Mouse (Mus musculus) urinary bladder, postnatal 25 days (tissue): ENCODE data around the gene Tctex1d1.
A peak's percentile ranks its signal among the peaks of the same experiment; 100 is the strongest.

Experiments used
- DNase-seq: peaks from one replicate; pipeline ENCODE4 v3.0.0; 2022; ENCODE audit warnings: low spot score

Tctex1d1 gene

DNA sequence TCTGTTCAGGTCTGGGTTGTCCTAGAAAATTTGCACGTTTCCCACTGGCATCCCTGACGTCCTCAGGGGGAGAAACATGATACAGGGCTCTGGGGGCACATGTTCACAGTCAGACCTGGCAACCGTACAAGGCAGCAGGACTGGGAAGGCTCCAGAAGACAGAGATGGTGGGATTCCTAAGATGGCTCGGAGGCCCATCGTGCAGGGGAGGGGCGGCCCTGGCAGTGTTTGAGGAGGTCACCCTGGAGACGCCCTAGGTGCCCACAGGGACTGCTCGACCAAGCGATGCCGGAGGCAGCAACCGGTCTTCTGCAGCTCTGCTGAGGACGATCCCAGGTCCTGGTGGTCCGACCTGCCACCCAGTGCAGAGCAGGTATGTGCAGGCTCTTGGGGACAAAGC is at the start of gene Tctex1d1:
Gene Tctex1d1, plus strand, starts transcription at position 167 of the 400 bp plus-strand sequence.
- no peak for DNase-seq

DNA sequence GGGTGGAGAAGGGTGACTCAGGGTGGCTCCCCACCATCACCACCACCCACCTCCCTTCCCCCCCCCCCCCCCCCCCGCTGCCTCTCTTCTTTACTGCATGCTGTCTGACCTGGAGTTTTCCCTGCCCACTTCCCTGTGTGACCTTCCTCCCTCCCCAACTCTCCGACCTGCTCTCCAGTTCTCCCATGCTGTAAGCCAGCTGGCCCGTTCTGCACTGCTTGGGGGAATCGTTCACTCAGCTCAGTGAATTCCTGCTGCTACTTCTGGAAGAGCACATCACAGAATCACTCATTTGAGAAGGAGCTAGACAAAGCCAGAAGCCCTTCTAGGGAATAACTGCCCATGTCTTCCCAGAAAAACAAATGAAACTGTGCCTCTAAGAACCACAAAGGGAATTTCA is 48.9 kb upstream of the Tctex1d1 start:
- no peak for DNase-seq

DNA sequence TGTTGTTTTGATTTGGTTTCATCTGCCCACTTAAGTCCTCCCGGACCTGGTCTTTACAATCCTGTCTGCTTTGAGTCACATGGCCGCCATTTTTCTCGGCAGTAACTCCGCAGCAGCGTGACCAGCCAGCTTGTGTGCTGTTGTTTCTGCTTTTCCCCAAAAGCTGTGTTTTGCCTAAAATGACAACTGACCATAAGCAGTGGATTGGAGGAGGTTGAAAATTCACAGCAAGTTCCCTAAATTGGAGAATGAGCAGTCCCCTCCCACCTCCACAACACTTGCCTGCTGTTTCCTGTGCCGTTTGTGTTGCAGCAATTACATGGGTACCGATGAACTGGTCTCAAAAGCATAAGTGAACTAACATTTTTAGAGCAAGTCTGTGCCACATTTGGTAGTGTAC is 47.7 kb upstream of the Tctex1d1 start:
- no peak for DNase-seq

DNA sequence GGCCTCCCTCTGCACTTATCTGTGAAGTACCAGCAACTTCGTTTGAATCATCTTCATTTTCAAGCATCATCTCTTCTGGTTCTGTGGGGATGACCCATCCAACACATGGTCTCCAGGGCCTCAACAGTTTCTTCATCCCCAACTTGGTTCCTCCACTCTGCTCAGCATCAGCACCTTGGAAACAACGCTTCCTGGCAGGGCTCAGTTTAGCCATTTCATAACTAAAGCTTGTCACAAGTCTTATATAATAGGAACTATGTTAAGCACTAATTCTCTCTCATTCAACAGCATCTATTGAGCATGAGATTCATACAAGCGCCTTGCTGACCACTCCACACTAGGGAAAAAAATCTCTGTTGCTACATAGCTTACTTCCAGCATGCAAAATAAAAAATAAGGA is 38.1 kb upstream of the Tctex1d1 start:
- no peak for DNase-seq

DNA sequence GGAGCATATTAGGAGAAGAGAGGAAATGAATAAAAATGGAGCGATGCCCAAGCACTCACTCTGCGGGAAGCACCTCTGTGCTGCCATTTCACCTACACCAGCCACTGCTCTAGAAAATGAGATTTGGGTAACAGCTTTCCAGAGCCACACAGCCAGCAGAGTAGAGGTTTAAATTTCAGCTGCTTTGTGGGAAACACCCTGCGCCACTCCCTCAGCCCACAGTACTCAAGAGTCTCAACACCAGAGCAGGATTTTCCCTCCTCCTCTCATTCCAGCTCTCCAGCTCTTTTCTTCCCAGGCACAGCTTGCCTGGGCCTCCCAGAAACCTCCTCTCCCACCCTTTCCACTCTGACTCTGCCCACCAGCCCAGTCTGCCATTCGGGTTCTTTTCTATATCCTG is 37.7 kb upstream of the Tctex1d1 start:
- DNase-seq, result no peak

DNA sequence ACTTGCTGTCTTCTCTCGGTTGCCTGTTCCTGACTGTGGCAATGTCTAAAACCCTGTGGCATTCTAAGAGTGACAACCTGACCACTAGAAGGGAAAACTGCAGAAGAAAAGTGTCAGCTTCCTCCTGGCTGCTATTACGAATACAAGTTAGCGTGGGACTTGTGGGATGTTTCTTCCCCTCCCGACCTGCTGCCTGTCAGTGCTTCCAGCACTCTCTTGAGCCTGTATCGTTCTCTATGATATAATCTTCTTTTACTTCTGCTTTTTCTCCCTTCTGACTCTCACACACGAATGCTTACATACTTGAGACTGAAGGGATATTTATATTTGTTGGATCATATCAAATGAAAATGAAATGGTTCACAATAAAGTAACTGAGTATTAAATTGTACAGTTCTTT is 34.1 kb upstream of the Tctex1d1 start:
- DNase-seq, result no peak

DNA sequence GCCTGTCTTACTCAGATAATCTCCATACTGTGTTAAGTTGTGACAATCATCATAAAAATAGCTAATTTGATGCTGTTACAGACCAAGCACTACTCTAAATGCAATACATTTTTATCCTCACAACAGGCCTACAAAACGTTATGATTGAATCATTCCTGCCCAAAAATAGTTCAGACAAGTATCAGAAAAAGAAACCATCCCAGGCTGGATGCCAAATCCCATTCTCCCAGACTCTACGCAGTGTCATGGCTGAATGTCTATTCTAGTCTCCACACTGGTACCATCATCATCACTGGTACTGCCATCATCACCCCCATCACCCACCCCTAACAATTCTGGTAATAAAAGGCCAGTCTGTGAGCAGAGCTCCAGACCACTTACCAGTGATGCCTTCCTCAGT is 25.9 kb upstream of the Tctex1d1 start:
- DNase-seq, result no peak

DNA sequence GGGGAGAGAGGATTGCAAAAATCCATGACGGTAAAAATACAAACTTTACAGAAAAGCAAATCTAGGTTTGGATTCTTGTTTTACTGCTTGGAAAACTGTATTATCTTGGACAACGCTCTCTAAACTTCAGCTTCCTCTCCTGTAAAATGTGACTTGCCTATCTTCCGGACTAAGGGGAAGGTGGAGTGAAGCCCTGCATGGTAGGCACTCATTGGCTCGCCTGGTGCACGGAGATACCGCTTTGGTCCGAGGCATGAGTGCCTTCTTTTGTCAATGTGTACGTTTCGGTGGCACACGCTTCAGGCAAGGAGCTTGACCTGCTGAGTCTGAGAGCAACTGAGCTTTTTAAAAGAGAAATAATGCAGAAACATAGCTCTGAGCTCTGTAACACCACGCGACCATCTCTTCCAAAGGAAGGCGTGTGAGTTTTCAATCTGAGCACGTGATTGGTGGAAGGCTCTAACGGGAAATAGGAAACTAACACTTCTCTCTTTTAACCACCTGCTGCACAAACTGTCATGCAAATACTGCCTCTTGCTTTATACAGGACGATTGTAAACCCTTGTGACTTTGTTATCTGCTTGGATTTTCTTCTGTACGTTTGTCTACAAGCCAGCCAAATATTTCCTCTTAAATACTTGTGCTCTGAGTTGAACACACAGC is 23.0 kb upstream of the Tctex1d1 start:
- DNase-seq, result no peak

DNA sequence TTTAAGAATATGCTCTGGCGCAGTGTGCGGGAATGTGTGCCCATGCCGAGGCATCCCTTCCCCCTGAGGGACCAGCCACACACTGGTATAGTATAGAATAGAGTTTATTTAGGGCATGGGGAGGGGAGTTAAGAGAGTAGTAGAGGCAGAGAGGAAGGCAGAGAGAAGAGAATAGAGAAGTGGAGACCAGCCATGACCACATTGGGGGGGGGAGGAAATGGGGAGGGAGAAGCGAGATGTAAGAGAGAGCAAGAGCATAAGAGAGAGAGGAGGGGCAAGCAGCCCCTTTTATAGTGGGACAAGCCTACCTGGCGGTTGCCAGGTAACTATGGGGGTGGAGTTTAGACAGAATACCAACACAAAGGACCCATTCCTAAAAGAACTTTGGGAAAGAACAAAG is 19.0 kb upstream of the Tctex1d1 start:
- DNase-seq, result no peak

DNA sequence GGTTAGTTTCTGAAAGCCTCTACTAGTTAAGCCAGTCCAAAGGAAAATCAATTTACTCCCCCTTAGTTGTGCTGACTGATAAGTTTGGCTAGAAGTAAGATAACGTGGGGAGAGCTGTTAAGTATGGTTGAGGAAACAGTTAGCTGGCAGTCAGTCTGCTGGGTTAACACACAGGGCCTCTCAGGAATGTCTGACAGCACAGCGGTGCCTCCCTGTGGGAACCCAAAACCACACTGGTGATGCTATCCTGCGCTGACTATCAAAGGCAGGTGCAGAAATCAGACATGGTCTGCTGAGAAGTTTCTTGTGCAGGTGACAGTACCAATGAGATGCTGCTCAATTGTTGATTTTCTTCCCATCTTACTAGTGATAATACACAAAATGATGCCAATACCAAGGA is 14.2 kb upstream of the Tctex1d1 start:
- DNase-seq, result no peak

DNA sequence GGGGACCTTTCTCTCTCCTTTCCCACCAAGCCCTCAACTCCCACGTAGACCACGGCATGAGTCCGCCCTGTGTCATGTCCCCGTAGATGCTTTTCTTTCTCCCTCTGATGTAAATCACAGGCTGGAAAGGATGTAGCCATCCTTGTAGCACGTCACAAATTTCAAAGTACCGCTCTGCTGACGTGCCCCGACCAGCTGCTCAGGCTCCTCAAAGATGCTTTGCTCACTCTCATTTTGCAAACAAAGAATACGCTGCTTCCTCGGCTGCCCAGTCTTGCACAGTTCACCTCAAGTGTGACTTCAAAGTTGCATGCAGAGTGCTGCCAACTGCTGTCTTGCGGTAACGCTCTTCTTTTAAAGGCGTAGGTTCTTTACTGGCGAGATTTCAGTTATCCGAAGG is 10.6 kb upstream of the Tctex1d1 start:
- DNase-seq, result no peak

DNA sequence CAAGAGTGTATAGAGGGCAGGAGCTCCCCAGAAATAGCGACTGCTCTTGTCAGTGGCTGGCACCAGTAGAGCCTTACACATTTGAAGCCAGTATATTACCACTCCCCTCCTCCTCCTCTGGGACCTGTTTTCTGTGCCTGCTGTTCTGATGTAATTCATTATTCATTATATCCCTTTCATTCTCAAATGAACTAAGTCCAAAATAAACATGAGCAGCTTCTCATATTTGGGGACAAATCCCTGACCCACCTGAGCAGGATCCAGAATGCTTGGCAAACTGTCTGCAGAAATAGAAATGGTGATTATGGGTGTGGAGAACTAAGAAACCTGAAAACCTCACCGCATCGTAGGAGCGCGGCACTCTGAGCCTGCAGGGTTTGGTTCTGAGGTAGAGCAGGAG is 8.8 kb upstream of the Tctex1d1 start:
- no peak for DNase-seq

DNA sequence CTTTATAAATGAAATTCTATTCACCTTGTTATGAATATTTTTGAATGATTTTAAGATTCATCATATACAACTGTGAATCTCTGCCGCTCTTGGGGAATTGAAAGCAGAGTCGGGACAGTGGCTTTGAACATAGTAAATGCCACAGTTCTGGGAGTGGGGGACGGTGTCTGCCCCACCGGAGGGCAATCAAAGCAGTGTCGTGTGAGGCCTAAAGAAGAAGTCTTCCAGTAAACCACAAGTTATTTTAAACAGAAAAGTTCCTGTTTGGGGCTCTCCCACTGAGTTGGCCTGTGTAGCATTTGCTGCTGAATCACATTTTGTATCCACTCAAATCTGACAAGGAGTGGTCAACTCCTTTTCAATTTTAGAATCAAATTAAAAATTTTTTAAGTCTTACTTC is 7.2 kb upstream of the Tctex1d1 start:
- no peak for DNase-seq

DNA sequence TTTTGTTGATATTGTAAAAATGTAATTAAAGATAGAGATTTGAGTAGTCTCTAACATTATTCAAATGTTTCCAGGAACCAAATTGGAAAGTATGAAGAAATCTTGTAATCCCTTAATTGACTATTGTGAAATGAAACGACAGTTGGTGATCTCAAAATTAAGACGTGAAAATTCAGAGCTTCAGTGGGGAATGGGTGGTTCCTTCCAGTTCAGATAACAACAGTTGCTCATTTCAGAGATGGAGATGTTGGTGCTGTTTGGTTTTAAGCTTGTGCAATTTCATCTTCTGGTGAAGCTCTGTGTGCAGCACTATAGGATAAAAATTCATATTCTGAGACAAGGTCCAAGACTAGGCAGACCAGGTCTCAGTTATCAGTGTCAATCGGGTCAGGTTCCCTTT is 6.3 kb upstream of the Tctex1d1 start:
- DNase-seq, result no peak

DNA sequence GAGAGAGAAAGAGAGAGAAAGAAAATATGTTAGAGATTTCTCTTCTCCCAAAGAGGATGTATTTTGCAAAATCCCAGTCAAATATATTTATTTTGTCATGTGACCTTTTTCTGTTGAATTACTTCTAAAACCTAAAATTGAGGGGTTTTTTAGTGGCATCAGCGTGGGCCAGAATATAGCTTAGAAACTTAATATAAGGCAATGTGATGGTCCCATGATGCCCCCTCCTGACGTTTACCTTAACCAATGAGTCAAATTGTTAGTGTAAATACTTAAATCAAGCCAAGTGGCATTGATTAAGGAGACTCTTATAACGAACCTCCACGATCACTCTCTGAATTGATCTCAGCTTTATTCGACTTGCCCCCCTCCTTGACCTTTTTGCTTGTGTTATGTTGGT is 4.2 kb upstream of the Tctex1d1 start:
- DNase-seq, result no peak

DNA sequence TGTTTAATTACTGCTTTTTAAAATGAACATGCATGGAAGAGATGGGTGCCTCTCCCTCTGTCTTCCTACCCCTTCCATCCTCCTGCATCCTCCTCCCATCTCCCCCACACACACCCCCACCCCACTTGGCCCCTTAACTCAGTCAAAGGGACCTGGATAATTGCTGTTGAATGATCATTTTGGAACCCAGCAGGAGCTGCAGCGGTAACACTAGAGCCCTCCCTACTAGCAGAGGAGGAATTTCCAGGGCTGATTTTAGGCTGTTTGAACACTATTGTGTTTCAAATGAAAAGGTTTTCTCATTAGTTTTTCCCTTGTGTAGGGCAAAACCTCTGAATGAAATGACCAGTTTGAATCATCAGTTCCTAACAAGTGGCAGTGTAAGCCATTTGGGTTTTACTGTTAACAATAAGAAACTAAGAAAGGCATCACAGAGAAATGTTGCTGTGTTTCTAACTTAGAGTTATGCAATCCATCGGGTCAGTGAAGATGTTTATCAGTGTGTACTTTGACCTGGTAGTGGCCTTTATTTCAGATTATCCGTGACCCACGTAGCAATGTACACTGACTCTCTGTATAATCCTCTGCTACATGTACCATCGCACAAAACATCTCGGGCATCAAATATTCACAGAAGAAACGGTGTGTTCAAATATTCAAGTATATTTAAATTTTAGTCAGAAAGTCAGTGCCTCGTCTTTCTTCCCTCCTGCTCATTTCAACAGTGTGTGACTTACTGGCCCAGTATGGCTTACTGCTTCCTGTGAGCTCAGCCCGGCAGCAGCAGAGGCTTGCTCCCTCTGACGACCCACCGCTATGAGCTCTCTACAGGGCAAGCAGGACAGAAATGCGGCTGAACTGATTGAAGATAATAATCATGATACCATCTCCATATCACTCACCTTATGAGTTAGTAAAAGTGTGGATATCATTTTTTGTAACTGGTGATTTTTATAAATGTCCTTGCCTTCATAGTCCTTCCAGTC is 1.8 kb upstream of the Tctex1d1 start:
- no peak for DNase-seq

DNA sequence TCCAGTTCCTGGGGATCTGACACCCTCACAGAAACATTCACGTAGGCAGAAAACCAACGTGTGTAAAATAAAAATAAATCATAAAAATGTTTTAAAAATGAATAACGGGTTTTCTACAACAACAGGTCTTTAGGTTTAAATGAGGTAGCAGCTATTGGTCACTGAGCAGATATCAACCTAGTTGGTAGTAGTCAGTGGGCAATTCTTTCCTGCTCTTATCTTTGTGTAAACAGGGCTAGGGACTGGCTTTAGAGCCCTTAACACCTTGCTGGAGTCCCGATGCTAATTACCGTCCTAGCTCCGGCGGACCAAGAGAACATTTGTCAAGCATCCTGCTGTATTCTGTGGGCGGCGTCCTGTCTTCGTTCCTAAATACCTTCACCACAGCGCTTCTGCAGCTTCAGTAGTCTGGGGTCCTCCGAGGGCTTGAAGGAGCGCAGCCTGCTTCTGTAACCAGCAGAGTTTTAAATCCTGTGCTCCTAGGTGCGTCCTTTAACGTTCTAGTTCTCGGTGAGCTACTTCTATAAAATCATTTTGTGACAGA is 556 bp upstream of the Tctex1d1 start:
- no peak for DNase-seq

DNA sequence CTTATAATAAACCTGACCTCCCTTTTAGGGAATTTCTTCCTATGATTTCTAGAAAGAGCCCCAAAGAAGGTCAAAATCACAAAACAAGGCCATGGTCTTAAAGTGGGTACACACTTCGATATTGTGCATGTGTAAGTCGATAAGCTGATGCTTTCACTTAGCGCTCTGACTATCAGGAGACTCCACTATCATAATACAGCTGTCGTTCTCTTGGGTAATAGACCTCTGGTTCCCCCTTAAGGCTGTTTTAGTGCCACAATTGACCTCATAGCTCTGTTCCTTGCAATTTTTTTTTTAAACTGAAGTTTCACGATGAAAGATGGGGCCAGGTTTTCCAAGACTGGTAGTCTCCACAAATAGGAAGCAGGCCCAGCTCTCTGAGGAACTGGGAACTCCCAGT is 979 bp downstream of the Tctex1d1 start:
- no peak for DNase-seq

DNA sequence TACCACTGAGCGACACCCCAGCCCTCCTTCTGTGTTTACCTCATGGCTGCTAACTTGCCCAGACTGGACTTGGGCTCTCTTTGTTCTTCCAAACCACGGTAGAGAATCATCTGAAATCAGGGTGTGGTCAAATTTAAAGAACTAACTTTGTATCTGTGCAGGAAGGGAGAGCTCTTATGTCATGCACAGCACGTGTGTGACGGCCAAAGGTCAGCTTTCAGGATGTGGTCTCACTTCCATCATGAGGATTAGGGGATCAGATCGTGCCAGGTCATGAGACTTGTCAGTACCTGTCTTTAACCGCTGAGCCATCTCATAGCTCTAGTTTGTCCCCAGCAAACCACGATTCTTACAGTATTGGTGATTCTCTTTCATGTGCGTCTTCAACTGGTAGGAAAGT is 3.3 kb downstream of the Tctex1d1 start:
- DNase-seq, result no peak

DNA sequence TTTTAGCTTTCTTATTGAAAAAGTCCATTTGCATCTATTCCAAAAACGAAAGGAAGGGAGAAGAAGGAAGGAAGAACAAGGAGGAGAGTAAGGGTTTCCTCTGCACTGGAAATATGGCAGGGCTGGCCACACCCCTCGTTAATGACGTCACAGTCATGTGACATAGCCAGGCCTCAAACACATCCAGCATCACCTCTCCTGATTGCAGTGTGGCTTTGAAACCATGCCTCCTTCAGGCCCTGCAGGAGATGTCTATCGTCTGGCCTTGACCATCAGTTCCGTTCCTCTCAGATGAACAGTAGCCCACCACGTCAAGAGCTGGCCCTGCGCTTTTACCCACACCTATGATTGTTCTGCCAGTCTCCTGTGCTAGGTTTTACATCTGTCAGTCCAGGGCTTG is 7.8 kb downstream of the Tctex1d1 start:
- no peak for DNase-seq

DNA sequence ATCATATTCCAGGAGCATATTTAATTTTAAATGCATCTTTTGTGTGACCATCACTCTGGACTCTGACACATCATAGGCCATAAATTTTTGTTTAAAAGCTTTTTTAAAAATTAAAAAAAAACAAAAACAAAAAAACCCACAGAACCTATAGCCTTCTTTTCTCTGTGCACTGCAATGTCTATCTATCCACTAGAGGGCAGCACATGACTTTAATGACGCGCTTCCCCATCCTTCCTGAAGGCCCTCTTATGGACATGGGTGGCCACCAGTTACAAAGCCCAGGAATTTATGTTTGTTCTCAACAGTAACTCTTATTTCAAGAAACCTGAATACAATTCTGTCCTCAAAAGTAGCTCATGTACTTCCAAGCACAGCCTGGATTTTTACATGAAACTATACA is 8.5 kb downstream of the Tctex1d1 start:
- peak; percentile 38 for DNase-seq

DNA sequence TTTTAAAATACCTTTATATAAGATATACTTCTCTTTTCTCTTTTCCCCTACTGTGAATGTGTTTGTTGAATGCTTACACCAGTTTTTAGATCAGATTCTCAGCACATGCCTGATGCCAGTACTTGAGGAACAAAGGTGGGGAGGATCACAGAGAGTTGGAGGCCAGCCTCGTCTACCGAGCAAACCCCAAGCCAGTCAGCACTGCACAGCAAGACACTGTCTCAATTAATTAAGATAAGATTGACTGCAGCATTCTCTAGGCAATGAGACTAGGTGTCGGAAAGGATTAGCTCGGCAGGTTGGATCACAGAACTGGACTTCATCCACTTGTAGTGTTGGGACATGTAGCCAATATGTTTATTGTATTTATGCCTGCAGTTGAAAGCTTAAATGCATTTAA is 8.9 kb downstream of the Tctex1d1 start:
- DNase-seq, result no peak

DNA sequence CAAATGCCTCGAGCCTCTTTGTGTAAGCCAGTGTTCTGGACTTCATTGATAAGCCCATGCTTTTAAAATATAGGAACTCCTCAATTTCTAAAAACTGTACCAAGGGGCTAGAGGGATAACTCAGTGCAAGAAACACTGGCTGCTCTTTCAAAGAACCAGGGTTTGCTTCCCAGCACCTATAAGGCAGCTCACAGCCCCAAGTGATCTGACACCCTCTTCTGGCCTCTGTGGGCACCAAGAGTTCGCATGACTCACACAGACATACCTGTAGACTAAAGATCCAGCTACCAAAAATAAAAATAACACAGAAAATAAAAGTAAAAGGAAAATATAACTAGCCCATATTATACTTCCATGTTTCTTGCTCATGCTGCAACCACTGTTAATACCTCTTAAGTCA is 9.3 kb downstream of the Tctex1d1 start:
- DNase-seq, result no peak
